Mouse (Mus musculus) heart, postnatal 36 days (tissue): Measurements from ENCODE around the gene Aspg. TPM values are rescaled to one million over a fixed set of nuclear protein-coding genes. Genes with fewer than 3 reads are reported as not detected.

Experiments
- DNase-seq, 2 experiments: peaks; one replicate each; pipeline ENCODE4 v3.0.0; 2021 to 2022
- intact Hi-C: fragments of 180-260 bp; cut with DNase I; formaldehyde crosslinking; loops from one replicate; pipeline ENCODE4 v1.15.1; 2025
- total RNA-seq, 2 experiments: library from RNA; stranded (reverse); gene quantifications; 2 replicates each; pipeline ENCODE4 v1.2.3; 2021

Gene Aspg
- total RNA-seq = under 1 TPM; 0.57 to 0.69 TPM

DNA sequence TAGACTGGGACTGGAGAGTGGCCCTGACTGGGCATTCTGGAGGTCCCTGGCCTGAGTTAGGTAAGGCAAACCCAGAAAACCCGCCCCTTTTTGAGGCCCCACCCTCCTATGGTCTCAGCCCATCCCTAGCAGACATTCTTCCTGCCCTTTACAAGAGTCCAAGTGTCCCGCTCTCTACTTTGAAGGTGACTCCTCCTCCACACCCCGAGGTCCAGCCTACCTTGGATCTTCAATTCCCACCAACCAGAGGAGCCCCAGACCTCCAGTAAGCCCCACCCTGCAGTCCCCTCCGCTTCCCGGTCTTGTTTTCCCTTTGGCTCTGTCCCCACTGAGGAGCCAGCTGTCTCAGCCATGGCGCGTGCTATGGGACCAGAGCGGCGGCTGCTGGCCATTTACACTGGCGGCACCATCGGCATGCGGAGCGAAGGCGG lies at the start of gene Aspg:
Gene Aspg (plus strand): TSS at position 139 of the 431 bp plus-strand sequence.
- no peak for DNase-seq
- intact Hi-C loops = no loop called here

DNA sequence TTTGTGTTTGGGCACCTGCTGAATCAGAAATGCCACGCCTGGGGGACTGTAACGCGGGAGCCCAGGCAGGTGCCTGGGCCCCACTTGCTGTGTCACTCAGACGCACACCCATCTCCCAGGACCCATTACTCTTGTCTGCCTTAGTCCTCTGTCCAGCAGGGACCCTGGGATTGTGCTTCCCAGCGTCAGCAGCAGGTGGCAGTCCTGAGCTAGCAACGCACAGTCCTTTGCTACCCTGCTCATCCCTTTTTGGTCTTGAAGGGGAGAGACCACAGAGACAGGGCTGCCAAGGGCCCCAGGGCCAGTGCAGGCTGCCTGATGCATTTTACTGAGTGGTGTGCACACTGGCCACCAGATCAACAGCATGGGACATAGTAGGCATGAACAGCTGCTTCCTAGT lies 28.8 kb upstream of the Aspg start:
- peak; percentile 77 to 88 for DNase-seq
- intact Hi-C loops = loop anchor here (1.0 kb wide), 2 partner anchors 14 to 63 kb away; no protein-coding TSS in a partner anchor

DNA sequence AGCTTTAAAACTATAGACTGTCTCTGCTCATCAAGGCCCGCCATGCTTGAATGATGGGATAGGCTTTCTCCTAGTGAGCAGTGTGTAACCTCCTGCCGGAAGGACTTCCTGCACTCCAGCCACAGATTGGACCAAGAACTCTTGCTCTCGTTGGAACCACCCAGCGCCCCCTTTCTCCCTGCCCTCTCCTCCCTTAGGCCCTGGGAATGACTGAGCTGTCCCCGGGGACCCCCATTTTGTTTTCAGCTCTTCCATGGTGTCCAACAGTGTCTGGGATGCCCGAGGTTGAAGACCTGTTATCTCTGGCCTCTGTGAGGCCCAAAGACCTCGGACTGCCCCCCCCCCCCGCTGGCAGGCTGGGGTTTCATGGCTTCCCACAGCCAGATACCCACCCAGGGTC lies 26.6 kb upstream of the Aspg start:
- DNase-seq = no peak
- intact Hi-C loops = no loop called here

DNA sequence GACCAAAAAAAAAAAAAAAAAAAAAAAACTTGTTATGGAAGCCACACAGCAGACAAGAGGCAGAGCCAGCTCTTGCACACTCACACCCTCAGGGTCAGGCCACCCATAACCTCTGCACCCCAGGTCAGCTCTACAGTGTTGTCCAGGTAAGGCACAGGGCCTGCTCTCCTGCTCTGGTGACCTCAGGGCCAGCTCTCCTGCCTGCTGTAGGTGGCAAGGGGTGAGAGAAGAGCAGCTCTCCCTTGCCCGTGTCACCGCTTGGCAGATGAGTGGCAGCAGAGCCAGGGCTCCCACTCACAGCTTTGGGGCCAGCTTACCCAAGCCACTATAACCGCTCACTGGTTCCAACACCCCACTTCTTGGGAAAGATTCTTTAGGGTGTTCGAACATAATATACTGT lies 25.6 kb upstream of the Aspg start:
- no peak for DNase-seq
- intact Hi-C loops = no loop called here

DNA sequence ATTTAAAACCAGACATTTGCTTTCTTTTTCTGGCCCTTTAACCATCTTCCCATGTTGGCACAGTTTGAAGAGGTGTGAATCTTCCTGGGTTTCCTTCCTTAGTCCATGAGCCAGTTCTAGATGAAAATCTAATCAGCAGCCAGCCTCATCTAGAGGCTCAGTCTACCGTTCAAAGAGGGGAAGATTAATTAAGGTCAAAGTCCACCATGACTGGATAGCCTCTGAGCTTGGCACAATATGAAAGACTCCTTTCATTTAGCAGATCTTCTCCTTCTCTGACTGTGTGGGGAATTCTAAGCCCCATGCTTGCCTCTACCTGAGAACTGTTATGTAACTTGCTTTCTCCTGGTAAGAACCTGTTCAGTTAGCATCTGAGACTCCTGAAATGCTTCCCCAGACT lies 24.2 kb upstream of the Aspg start:
- intact Hi-C loops = no loop called here

DNA sequence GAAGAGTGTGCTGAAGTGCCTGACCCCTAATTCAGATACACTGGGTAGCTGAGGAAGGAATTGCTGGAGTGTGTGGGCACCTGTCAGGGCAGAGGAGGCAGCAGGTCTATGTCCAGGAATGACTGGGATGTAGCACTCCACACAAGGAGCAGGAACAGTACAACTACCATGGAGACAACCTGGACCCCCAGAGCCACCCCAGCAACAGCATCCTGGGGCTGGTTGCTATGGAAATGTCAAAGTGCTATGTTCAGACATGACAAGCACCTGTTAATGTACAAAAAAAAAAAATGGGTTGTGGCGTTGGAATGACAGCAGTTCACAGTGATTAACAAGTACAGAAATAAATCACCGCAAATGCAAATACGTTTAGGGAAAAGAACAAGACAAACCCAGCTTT lies 20.2 kb upstream of the Aspg start:
- intact Hi-C loops = no loop called here
- no peak for DNase-seq

More for the DNA sequence above, 24.2 kb upstream of the Aspg start:
- no peak for DNase-seq

DNA sequence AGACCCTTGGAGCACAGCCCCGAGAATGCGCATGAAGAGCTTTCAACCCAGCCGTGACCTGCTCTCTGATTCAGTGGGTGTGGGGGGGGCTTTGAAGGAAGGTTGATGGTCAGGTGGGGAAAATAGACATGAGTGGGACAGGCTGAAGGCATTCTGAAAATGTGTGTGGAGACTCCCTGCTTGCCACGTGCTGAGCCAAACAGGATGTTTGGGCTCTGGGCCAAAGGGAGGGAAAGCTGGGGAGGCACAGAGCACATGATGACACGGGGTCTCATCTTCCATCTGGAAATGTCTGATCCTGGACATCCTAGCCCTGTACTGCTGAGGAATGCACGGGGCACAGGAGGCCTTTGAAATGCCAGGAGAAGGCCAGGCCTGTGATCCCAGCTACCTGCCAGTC lies 19.8 kb upstream of the Aspg start:
- intact Hi-C loops = no loop called here
- no peak for DNase-seq

DNA sequence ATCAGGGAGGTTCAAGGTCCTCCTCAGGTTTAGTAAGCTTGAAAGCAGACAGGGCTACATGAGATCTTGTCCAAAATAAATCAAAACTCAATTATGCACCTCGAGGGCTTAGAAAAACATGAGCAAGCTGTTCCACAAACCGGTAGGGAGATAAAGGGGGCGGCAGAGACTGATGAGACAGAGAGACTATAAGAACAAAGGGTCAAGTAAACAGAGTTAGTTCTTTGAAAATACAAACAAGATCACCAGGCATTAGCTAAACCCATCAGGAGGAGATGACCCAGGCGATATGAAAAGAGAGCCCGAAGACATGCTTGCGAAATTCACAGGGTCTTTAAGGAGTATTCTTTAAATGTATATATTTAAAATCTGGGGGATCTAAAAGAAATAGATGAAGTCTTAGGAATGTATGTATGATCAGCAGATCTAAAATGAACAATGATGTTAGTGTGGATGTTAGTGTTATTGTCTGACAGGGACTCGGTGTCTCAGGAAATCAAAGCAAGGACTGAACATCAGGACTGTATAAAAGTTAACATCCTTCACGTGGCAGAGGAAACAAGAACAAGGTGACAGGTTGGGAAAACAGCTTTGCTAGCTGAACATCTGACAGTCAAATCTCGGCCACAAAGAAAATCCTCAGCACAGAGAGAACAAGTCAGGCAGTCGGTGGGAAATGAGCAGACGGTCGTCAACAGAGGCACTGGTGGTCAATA lies 17.7 kb upstream of the Aspg start:
- no peak for DNase-seq
- intact Hi-C loops = no loop called here

DNA sequence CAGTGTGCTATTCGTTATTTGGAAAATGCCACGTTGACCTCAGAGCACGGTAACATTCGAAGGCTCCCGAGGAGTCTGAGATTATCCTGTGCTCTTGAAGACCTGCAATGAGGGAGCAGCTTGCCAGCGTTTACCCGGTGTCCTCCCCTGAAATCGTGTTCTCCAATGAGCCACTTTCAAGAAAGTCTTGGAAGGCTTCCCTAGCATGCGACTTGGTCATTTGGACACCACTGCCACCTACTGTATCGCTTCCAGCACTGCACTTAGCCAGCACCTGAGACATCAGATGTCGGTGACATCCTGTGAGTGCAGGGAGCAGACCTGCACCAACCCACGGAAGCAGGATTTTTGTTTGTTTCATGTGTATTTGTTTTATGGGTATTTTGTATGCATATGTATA lies 15.4 kb upstream of the Aspg start:
- intact Hi-C loops = loop anchor here (1.0 to 10.0 kb wide), 3 partner anchors 14 to 416 kb away; partner anchors contain the start of genes Ckb and Trmt61a

DNA sequence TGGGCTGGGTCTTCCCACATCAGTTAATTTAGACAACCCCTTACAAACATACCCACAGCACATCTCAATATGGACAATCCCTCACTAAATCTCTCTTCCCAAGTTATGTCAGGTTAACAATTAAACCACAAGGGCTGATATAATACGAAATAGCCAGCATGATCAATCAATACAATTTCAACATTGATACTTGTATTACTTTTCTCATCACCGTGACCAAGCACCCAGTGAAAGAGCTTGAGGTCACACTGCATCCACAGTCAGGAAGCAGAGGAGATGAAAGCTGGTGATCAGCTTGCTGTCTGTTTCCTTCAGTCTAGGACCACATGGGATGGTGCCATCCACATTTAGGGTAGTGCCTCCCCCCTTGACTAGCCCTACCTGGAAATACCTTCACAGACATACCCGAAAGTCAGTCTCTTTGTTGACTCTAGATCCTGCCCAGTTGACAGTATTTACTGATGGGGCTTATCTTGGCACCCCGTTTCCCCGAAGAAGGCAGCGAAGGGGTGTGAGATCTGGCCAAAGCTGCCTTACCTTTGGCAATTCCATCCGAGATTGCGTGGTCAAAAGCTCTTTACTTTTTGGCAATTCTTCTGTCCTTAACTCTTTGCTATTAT lies 12.1 kb upstream of the Aspg start:
- intact Hi-C loops = loop anchor here (5.0 to 10.0 kb wide), 2 partner anchors 217 to 420 kb away; partner anchors contain the start of genes Ckb and Trmt61a
- no peak for DNase-seq

More for the DNA sequence above, 15.4 kb upstream of the Aspg start:
- peak; percentile 62 to 68 for DNase-seq

DNA sequence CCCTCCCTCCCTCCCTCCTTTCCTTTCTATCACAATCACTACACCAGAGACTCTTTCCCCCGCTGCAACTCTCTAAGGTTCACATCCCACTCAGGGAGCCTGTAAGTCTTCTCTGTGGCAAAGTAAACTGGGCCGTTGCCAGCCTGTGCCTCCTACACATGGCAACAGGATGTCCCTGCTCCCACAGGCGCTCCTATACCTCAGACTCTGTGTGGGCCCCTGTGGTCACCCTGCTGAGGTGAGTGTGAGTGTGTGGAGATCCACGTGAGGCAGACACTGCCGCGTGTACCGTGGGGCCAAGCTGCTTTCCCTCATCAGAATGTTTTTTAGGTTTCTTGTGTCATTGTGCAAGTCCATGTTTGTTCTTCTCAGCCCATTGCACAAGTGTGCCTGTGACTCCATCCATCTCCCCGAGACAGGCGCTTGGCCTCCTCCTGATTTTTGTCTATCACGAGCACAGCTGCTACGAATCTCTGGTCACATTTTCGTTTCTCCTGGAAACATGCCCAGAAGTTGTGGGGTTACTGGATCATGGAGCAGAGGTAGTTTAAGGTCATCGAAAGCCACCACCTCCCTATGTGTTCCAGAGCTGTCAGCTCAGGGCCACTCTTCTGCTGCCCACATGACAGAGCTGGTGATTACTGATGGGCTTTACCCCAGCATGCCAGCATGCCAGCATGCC lies 10.3 kb upstream of the Aspg start:
- intact Hi-C loops = loop anchor here (10.0 kb wide), 1 partner anchor 421 kb away; the partner anchor contains the start of genes Ckb and Trmt61a
- DNase-seq = peak; percentile 56 to 62

DNA sequence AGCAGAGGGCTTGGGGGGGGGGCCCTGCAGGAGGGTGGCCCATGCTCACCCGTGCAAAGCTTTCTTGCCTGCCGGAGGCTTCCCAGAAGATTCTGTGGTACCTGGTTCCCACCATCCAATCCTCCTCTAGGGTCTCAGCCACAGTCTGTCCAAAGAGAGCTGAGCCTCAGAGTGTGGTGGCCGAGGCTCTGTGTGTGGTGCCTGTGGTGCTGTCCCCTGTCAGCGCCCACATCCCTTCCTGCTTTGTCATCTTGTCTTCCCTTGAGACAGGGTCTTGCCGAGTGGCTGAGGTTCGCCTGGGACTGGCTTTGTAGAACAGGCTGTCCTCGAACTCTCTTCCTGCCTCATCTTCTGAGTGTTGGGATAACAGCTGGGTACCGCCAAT lies 9.8 kb upstream of the Aspg start:
- peak in 1 of 2 experiments; percentile 20 for DNase-seq
- intact Hi-C loops = loop anchor here (10.0 kb wide), 1 partner anchor 422 kb away; the partner anchor contains the start of genes Ckb and Trmt61a

DNA sequence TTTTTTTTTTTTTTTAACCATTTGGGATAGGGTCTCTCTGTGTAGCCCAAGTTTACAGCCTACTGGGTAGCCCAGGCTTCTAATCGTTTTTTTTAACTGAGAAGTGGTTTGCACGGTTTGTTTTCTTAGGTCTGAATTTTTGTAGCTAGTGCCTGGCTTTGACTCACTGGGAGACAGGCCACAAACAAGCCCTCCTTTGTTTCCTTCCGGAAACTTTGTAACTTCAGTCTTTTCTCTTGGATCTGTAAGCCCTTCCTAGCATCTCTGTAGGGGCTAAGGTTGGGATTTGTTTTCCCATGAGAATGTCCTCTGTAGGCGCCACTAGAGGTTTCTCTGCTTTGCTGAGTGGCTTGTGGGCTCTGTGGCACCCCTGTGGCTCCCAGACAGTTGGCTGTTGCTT lies 6.4 kb upstream of the Aspg start:
- intact Hi-C loops = no loop called here
- DNase-seq = no peak

DNA sequence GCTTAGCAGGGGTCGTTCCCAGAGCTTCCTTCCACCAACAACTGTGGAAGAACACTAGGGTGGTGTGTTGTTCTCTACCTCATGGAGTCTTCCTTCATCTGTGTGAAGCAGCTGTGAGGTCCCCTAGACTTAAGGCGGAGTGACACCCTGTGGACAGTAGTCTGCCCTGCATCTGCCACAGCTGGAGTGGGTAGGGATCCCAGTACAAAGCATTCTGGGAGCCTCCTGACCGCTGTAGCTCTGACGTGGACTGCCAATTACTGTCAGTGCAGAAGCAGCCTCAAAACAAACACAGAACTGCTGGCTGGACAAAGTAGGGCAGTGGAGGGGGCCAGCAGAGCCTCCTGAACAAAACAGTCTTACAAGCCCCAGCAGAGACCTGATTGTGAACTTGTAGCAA lies 5.4 kb upstream of the Aspg start:
- no peak for DNase-seq
- intact Hi-C loops = no loop called here

DNA sequence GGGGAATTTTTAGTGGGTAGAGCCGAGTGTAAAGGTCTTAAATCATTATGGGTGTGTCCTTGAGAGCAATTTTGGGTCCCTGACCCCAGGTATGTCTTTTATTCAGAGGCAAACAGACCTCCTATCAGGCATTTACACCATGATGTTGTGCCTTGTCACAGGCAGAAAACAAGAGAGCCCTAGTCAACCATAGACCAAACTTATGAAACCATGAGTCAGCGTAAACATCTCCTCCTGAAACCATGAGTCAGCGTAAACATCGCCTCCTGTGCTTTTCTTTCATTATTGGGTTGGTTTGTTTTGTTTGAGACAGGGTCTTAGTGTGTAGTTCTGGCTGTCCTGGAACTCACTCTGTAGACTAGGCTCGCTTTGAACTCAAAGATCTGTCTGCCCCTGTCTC lies 3.3 kb upstream of the Aspg start:
- intact Hi-C loops = no loop called here
- no peak for DNase-seq

DNA sequence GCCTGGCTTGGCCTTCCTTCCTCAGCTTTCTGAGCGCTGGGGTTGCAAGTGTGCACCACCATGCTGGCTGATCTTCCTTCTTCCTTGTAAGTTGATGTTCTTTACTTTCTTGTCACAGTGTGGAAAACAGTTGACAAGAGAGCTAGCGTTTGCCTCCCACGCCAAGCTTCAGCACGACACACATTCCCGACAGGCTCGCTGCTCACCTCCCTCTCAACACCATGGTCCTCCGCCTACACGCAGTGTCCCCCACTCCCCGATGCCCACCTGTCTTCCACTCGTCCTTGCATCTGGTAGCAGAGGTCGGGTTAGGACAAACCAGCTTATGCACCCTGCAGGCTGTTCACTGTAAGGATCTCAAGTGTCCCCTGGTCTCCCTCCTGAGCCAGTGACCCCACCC lies 1.6 kb upstream of the Aspg start:
- intact Hi-C loops = no loop called here
- no peak for DNase-seq

DNA sequence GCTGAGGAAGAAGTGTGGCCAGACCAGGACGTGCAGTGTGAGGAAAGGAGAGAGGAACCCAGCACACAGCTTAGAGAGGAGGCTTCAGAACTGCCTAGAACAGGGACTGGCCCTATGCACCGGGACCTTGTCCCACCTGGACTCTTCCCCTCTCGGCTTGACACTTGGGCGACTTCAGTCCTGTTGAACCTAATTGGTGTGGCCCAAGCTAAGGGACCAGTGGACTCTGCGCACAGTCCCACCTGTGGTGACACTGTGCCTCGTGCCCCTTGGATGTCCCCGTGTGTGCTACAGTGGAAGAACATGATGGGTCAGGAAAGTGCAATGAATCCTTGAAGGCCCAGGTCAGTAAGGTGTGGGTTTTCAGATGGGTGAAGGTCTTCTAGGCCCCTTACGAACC lies 1.2 kb downstream of the Aspg start:
- intact Hi-C loops = no loop called here
- no peak for DNase-seq

DNA sequence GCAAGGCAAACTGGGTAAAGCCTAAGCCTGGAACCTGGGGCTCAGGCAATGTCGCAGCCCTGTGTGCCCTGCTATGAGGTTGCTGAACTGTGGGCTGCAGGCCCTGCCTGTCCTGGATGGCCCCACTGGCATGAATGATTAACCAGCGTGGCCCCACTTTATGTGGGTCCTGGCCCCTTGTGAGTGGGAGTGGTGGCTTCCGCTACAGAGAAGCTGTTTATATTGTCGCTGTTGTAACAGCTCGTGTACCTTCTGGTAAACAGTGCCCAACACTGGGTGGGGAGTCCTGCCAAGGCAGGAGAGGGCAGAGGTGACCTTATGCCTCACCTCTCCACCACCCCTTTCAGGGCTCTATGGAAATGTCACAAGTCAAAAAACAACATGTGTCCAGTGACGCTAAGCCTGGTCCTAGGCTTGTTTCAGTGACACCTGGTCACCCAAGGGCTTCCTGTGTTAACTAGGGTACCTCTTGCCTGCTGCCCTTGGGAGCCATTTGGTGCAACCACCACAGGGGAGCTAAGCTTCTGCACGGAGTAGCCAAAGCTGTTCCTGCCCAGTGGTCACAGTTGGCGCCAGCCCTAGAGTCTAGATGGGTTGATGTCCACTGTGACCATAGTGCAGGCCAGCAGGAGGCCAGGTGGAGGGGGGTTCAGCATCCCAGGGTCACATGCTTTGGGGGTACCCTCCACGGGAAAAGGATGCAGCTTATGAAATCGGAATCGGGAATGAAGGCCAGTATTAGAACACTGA lies 2.4 kb downstream of the Aspg start:
- intact Hi-C loops = no loop called here
- DNase-seq = no peak

DNA sequence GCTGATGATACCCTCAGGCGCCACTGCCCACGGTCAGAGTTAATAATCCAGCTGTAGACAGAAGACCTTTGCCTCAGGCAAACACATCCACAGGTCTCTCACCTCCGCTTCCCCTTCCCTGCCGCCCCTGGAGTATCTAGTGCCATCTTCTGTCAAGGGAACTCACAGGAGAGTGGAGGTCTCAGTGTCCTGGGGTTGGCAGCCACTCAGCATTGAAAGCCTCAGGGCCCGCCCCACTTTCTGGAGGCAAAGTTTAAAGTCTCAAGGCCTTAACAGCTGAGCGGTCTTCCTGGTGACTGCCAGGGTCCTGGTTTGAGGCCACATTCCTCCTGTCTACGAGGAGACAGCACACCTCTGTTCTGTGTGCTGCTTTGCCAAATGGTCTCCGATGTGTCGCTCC lies 3.2 kb downstream of the Aspg start:
- intact Hi-C loops = no loop called here
- no peak for DNase-seq

DNA sequence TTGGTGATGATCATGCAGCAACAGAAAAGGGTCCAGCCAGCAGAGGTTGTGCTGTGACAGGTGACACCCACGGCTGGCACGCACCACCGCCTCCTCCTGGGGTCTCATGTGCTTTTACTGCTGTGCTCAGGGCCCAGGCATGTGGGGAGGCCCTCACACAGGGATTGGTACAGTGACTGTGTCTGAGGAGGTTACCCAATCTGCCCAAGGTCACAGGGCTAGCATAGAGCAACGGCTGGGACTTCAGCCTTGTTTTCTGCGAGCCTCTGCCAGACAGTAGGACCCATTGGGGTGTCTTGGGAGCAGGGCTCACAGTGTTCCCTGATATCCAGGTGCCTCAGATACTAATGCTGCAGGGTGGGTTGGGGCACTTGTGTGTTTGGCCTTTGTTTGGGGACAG lies 4.8 kb downstream of the Aspg start:
- intact Hi-C loops = no loop called here
- no peak for DNase-seq

DNA sequence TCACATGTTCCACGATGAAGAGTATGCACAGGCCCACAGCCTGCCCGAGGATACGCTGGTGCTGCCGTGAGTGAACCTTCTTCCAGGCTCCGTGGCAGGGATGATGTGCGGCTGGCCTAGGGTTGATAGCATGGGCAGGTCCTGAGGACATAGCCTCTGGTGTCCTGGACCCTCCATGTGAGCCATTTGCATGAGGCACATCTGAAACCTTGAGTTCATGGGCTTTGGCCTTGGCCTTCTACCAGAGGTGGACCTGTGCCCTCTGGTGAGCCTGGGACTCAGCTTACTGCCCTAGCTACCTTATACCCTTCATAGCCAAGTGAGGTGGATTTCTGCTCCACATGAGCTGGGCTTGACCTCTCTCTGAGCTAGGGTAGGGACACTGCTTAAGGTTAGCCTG lies 5.8 kb downstream of the Aspg start:
- DNase-seq = no peak
- intact Hi-C loops = no loop called here
